Mouse (Mus musculus) c-Kit-negative CD71-positive TER-119-positive erythroid progenitor cells, embryonic 14.5 days (primary cell): ENCODE measurements around the gene C1qtnf5.

Source experiments
- DNase-seq: peaks from one replicate; pipeline ENCODE4 v3.0.0-alpha.2; 2013; ENCODE audit warnings: low read depth, low spot score

C1qtnf5 gene

DNA sequence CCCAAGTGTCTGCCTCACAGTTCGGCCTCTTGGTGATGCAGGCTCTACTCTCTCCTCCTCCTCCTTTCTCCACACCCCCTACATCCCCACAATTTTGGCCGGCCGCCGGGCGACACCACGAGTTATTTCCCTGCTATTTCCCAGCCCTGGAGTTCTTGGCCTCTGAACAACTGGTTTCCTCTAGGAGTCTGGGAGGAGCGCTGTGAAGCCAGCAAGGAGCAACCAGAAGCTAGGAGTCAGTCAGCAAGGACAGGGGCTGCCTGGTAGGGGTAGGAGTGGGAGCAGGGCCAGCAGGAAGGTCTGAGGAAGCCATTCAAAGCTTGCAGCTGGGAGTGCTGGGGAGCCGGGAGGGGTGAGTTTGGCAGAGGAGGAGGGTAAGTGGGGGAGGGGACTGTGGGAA, at the start of gene C1qtnf5:
Gene C1qtnf5, plus strand, starts transcription at position 136 of the 400 bp plus-strand sequence.
- no peak for DNase-seq

DNA sequence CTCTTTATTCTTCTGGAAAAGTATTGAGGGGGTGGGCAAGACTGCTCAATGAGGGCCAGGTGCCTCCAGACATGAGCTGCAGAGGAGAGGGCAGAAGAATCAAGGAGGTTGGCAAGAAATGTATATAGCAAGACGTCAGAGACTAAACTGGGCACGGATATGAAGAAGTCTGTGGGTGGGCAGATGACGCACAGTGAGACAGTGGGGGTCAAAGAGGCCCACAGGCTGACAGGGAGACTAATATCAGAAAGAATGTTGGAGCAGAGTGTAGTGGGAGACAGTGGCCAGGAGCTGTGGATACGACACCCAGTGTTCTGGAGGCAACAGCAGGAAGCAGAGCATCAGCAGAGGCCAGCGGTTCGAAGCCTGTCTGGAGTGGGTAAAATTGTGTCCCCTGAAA, 48.4 kb upstream of the C1qtnf5 start:
- DNase-seq: no peak

DNA sequence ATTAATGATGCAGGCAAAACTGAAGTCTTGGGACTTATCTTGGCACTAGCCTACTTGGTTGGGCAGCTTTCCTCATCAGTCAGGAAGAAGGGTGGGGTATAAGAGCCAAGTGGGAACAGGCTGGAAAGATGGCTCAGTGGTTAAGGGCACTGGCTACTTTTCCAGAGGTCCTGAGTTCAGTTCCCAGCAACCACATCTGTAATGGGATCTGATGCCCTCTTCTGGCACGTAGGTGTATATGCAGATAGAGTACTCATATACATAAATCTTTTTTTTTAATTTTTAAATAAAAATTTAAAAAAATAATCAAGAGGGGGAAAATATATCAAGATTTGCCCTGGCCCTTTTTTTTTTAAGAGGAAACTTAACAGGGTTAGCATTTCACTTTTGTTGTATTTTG, 41.9 kb upstream of the C1qtnf5 start:
- no peak for DNase-seq

DNA sequence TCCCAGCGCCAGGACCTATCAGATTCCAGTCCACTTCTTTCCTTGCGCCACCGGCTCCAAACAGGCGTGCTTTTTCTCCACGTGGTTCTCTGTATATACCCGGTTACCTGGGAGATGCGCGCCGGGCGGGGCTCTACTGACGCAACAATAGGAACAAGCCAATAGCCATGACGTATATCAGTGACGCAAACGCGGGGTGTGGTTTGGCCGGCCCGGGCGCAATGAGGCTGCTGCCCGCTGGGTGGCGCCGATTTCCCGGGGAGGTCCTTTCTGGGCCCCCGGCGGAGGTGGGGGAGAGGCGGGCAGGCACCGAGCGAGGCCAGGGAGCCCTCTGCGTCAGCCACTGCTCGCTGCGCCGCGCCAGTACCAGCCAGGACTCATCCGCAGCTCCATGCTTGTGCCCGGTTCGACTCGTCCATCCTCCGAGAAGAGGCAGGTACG, 40.2 kb upstream of the C1qtnf5 start, which contains the start of gene Usp2:
Gene Usp2, plus strand, starts transcription at position 237 of the 441 bp plus-strand sequence.
- DNase-seq: peak; percentile 64

DNA sequence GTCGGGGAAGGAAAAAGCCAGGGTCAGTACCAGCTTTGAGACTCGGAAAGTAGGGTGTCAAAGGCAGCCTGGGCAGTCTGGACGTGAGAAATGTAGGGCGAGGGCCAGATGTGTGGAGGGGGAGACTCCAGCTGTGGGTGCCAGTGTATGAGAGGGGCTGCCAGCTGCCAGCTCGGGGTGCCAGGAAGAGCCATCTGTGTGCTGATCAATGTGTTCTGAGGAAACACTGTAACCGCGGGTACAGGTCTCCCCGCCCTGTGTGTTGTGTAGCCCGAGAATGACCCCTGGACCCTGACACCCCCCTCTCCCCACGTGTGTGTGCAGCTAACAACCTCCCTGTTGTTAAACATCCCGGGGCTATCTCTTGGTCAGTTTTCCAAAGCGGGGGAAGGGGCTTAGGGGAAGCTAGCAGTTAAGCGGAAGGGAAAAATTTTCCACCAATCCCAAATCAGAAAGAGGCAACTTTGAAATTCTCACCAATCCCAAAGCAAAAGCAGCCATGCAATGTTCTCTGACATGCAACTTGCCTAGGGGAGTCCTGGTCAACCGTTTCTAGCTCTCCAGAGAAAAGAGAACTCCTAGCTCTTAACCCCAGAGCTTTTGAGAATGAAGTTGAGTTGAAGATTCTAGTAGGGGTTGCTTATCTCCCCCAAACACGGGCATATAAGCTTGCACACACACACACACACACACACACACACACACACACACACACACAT, 39.6 kb upstream of the C1qtnf5 start:
- DNase-seq: no peak

DNA sequence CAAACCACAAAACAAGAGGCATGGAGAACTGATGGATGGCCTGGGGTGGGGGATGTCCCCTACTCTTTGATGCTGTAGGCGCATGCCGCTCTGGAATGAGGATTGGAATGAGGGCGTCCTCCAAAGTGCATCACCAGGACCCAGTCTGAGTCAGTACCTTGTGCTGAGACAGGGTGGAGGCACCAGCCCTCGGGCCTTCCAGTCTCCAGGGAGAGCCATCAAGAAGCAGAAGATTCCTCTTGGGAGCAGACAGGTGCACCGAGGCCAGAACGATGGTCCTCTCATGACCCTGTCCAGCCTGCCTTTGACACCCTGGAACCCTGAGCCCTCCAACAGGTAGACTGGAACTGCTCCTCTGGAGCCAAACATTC, 39.1 kb upstream of the C1qtnf5 start:
- no peak for DNase-seq

DNA sequence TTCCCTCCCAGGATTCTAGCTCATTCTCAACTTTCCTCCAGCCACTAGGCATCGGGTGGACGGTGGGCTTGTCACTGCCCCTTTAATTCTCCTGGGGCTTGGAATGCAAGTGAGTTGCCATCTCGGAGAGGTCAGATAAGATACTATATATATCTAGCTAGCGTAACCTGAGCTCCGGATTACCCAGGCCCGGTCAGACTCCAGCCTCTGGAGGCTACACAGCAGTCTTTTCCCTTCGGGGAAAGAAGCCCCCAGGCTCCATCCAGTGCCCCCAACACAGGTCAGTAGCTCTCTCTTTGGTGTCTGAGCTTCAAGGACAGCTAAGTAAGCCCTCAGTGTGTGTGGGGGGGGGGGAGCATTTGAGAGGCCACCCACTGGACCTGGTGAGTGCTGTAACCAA, 37.8 kb upstream of the C1qtnf5 start:
- no peak for DNase-seq

DNA sequence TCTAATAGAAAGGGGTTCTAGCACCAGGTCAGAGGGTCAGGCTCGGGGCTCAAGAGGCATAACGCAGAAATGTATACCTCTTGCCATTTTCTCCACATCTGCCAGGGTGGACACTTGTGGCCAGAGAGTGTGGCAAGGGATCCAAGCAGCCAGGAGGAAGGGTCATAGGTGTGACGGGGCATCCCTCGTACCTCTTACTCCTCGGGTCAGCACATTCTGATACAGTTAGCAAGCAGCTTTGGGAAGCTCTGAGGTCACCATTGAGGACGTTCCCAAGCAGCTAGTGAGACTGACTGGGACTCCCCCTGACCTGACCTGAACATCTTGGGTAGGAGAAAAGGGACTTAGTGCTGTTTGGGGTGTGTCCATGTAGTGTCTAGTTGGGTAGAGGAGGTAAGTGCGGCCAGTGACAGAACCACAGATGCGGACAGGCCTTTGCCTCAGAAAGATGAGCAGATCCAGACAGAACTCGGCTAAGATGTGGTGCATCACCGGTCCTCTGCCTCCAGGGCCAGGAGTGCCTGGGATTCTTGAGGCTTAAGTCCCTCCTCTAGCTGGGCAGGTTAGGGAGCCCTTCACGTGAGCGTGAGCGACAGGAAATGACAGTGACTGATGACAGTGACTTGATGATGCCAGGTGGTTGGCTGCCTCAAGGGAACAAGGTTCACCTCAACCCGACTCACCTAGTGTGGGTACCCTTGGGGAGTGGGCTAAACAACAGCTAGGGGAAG, 36.8 kb upstream of the C1qtnf5 start:
- no peak for DNase-seq

DNA sequence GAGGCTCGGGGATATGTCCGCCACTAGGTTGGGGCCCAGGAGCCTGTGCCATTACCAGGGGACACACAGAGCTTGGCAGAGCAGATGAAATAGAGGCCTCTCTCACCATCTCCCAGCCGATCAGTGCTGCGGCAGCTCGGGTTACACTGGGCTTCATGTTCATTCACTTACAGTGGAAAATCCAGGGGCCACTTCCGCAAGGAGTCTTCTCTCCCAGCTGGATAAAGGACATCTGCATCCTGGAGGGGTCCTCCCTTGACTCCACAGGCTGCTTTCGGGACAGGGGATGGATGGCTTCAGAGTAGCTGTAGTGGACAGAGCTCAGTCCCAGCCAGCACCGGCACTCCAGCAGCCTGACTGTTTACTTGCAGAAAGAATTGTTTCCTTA, 36.2 kb upstream of the C1qtnf5 start:
- no peak for DNase-seq

DNA sequence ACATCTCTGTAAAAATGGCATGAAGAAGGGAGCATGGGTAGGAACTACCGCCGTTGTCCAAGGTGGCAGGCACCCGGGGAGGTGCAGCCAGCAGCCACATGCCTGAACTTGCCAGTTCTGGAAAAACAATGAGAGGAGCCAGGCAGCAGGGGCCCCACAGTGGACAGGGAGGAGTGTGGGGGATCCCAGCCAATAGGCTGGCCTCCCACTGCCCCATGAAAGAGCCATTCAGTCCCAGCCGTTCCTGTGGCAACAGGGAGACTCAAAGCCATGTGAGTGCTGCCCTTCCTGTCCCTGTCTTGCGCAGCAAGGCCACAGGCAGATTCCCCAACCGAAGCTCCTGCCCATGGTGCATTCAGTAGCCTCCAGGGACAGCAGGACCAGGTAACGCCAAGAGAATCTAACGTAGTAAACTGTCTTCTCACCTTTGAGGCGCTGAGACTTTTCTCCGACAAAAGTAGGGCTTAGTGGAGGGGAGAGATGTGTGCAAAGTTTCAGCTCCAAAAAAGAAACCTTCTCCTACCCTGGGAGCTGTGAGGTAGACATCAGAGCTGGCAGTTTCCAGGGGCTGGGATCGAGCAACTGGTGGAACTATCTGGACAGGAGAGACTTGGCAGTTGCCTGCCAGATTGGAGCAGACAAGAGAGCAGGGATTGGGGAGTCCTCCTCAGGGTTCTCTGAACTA, 35.0 kb upstream of the C1qtnf5 start:
- no peak for DNase-seq

DNA sequence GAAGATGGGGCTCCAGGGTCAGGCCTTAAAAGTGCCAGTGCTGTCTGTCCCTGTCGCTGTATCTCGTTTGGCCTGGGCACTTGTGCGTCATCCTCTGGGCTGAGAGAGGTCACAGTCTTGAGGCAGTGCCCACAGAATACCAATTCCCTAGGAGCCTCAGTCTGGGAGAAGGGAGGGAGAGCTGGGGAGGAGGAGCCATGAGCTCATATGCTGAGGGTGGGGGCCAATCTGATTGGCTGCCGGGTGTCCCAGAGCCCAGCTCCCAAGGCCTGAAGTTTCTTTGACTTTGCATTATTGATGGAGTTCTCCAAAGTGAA, 34.5 kb upstream of the C1qtnf5 start:
- no peak for DNase-seq

DNA sequence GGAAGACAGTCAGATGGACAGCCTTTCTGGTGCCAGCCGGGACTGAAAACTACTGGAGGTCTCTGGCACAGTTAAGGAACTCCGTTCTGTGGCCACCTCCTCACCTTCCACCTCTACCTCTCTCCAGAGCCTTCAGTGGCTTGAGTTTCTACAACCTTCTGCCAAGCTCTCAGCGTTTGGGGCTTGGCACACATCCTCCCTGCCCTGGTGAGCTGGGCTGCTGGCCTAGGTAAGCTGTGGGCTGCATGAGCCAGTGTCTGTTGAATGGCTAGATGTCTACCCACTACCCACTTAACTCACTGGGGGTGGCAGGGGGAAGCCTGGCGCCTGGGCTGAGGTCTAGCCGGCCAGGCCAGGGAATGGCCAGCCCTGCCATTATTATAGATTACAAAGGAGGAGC, 33.9 kb upstream of the C1qtnf5 start:
- no peak for DNase-seq

DNA sequence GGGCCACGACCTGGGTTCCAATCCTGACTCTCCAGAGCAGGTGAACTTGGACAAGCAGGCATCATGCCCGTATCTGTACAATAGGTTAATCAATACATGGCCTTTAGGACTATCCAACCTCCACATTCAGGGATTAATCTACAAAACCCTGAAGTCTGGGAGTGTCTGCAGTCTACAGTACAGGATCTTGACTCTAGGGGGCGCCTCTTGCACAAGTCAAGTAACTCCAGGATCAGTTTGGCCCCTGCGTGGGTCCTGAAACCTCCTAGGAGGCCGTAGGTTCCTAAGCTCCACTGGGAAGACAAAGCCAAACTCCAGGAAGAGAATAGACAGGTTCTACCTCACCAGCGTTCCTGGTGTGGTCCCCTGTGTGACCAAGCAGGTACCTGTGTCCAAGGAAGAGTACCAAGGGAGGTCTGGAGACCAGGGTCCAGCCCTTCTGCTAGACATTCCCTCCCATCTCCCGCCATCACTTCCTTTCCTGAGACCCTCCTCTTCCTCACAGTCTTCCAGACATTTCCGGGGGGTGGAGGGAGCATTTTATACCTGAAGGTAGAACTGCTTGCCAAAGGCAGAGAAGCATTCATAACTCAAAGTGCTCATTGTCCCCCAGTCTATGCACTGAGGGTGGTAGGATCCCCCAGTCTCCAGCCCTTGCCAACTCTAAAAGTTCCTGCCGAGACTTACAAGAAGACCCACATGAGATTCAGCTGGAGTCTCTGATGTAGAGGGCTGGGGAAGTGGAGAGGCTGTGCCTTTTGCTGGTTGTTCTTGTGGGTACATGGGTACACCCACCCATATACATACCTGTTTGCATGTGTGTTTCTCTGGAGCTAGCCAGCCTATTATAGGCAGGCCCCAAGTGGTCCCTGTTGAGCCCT, 32.4 kb upstream of the C1qtnf5 start:
- DNase-seq: no peak

DNA sequence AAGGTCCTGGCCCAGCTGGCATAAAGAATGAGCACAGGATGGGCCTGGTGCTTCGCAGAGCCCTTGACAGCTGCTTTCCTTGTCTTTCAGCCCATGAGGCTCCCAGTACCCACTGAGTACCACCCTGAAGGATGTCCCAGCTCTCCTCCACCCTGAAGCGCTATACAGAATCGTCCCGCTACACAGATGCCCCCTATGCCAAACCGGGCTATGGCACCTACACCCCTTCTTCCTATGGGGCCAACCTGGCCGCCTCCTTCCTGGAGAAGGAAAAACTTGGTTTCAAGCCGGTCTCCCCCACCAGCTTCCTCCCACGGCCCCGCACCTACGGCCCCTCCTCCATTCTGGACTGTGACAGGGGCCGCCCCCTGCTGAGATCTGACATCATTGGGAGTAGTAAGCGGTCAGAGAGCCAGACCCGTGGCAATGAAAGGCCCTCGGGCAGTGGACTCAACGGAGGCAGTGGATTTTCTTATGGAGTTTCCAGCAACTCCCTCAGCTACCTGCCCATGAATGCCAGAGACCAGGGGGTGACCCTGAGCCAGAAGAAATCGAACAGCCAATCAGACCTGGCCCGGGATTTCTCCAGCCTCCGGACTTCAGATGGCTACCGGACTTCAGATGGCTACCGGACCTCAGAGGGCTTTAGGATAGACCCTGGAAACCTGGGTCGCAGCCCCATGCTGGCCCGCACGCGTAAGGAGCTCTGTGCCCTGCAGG, 31.6 kb upstream of the C1qtnf5 start:
- no peak for DNase-seq

DNA sequence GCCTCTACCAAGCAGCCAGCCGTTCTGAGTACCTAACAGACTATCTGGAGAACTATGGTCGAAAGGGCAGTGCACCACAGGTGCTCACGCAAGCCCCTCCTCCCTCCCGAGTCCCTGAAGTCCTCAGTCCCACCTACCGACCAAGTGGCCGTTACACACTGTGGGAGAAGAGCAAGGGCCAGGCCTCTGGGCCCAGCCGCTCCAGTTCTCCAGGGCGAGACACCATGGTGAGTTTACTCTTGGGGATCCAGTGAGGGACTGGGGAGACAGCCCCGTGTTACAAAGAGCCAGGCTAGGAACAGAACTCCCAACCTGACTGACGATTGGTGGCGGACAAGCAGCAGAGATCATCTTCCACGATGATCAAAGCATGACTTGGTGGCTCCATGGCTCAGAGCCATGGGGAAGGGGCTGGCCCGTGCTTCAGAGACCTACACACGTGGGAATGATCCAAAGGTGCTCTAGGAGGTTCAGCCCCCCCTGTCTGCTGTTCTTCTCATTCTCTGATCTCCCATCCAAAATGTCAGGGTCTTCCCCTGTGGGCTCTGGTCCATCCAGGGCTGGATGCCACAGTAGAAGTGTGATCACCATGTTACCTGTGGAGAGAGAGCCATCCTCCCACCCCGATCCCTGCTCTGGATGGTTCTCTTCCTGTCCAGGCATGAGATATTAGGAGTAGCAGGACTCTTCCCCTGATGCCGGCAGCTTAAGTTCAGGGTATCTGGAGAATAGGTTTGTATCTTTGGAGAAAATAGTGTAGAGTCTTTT, 30.9 kb upstream of the C1qtnf5 start:
- DNase-seq: no peak

DNA sequence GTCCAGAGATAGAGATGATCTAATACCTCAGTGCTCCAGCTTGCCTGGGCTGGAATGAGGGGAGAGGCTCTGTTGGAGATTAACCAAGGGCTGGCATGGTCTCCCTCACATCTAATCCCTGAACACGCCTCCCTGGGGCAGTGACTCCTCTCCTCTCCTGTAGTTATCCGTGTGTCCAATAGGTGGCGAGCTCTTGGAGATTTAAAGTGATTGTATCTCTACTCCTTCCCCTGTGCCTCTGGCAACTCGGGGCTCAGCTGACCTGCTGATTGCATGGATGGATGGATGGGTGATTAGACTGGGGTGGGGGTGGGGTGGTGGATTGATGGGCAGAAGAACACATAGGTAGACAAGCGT, 30.3 kb upstream of the C1qtnf5 start:
- no peak for DNase-seq

DNA sequence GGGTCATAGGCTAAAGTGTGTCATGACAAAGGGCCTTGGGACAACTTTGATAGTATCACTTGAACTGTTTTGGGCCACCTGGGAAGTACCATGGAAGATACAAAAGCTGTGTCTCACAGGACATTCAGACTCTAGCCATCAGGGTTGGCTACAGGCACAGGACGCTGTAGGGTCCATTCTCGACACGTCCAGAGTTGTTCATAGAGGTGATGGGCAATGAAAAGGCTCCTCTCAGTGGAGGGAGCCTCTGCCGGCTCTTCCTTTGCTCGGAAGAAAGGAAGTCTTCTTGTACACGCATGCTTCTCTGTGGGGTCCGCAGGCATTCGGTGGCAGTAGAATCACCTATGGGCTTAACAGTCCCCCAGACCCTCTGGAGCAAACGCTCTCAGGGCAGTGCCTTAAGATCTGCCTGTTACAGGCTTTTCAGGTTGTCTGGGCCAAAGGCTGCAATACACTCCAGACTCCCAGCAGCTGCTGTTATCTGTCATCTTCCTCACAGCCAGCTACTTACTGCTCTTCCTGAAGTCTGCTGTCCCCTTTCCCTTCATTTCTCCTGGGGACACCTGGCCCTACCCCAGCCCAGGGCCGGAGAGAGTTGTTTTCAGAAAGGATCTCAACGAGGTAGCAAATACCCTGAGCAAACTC, 29.7 kb upstream of the C1qtnf5 start:
- no peak for DNase-seq

DNA sequence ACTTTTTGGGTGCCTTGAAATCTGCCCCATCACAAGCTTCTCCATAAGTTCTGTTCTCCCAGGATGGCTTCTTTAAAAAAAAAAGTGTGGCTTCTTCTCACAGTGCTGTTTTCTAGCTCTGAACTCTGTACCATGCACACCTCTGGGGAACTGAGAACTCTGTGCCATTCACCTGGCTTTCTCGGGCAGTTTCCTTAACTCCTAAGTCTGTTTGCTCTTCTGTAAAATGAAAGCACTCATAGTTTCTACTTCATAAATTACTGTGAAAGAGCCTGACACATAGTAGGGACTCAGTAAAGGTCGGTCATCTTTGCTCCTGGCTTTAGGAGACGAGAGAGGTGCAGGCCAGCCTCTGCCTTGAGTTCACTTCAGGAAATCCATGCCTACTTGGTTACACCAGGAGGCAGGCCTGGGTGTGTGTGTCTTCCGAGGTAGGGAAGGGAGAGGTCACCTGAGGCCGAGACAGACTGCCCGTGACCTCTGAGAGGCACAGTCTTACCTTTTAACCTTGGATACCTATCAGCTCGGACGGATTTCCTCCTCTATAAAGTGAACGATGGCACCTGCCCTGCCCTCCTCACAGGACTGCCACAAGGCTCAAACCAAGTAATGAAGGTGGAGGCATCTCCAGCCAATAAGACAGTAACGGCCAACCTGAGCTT, 28.8 kb upstream of the C1qtnf5 start:
- DNase-seq: no peak

DNA sequence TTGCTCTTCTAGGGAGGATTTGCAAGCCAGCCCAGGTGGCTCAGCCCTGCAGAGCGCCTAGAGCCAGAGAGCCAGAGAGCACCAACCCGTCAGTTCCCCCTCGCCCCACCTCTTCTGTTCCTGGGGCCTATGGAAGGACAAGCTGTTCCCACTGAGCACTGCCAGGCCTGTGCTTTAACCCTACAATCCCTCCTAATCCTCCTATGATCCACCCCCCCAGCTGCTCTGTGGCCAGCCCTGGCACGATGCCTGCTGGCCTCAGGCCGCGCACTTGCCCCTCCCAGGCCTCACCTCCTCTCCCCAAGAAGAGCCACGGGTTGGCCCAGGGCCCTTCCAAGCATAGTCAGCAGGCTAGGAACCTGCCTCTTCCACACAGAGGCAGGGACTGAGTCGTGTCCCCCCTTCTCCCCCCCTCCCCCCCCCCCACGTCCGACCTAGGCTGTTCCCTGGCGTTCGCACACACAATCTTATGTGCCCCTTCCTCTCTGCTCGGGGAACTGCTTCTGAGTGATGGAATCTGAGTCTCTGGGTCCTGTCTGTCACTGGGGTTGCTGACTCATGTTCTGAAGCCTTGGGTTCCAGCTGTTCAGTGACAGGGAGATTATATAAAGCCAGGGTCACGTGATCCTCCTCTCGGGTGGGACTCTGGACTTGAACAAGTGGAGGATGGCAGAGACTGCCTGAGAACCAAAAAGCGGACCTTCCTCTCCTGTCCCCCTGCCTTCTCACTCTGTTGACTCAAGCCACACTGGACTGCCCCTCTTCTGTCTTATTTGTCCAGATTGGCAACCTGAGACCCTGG, 27.9 kb upstream of the C1qtnf5 start:
- DNase-seq: no peak
